Mouse (Mus musculus) midbrain, embryonic 14.5 days (tissue): ENCODE measurements around the gene Sept5. TPM values are rescaled to one million over a fixed set of nuclear protein-coding genes. Genes with fewer than 3 reads are reported as not detected.

ENCODE experiments used
- ATAC-seq: fragments of 200-750 bp; cut with Nextera tagmentation; 2 replicates; pipeline ENCODE4 v1.8.0; 2017; ENCODE audit warnings: moderate number of reproducible peaks, moderate library complexity; ENCODE audit not compliant: low FRiP score, low TSS enrichment
- DNase-seq: peaks from one replicate; pipeline ENCODE4 v3.0.0-alpha.2; 2015
- H3K27ac ChIP-seq: fragments of 300-500 bp; sonication (generic); replicated peaks from 2 replicates; pipeline ENCODE4 v1.5.1; 2014; ENCODE audit warnings: mild to moderate bottlenecking, low read depth, low read length, moderate library complexity
- H3K27me3 ChIP-seq: fragments of 300-500 bp; sonication (generic); 2 replicates; pipeline ENCODE4 v1.6.1; 2014; ENCODE audit warnings: low read length, control low read depth, mixed read lengths; ENCODE audit not compliant: control insufficient read depth, insufficient read depth
- H3K36me3 ChIP-seq: fragments of 300-500 bp; sonication (generic); 2 replicates; pipeline ENCODE4 v1.6.1; 2014; ENCODE audit warnings: low read length, control low read depth; ENCODE audit not compliant: control insufficient read depth, insufficient read depth
- H3K4me1 ChIP-seq: fragments of 300-500 bp; sonication (generic); 2 replicates; pipeline ENCODE4 v1.6.1; 2014; ENCODE audit warnings: mild to moderate bottlenecking, antibody characterized with exemption, low read length, control low read depth; ENCODE audit not compliant: control insufficient read depth, insufficient read depth
- H3K4me2 ChIP-seq: fragments of 300-500 bp; sonication (generic); 2 replicates; pipeline ENCODE4 v1.6.1; 2014; ENCODE audit warnings: mild to moderate bottlenecking, low read length, moderate library complexity
- H3K4me3 ChIP-seq: fragments of 300-500 bp; sonication (generic); replicated peaks from 2 replicates; pipeline ENCODE4 v1.5.1; 2014; ENCODE audit warnings: low read depth, low read length
- H3K9ac ChIP-seq: fragments of 300-500 bp; sonication (generic); replicated peaks from 2 replicates; pipeline ENCODE4 v1.6.1; 2014; ENCODE audit warnings: mild to moderate bottlenecking, low read length, moderate library complexity
- H3K9me3 ChIP-seq: fragments of 300-500 bp; sonication (generic); 2 replicates; pipeline ENCODE4 v1.6.1; 2016; ENCODE audit warnings: low read length, control low read depth, mixed read lengths; ENCODE audit not compliant: control insufficient read depth
- WGBS: fragments of 180-500 bp; shearing (Covaris S2); extraction: QIAGEN DNeasy Blood & Tissue Kit; methylation state at CpG from one replicate; pipeline ENCODE4 v1.1.7; 2014; 5-methylcytosine and 5-hydroxymethylcytosine counted together
- polyA plus RNA-seq: library from polyadenylated mRNA; unstranded; fragments of >200 nt; fragmentation: Nextera tagmentation; extraction: Ambion mirVana; gene quantifications from 2 replicates; pipeline ENCODE4 v1.2.1, GENCODE M21; 2014

Sept5 gene
- polyA plus RNA-seq, 1 experiment from 2014 or later: 175 TPM

DNA sequence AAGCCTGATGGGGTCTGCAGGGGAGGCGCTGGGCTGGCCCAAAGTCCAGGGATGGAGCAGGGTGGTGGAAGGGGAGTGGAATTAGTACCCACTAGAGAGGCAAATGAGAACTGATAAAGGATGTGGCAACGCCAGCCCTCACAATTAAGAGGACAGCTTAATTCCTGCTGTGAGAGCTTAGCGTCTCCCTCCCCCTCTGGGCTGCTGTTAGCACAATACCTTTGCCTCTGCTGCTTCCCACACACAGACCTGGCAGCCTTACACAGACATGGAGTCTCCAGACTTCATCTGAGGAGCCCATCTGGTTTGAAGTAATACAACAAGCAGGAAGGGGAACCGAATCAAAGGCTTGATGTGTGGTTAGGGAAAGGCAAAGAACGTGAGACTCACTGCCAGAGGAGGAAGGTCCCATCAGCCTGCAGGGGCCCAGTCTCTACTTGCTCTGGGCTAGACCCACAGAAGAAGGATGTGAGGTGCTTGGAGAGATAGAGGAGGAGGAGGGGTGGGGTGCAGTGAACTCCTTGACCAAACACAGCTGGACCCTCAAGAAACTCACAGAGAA, 52.1 kb downstream of the Sept5 start:
- Histone ChIP-seq H3K9me3 (no peaks in the 10 kb centered on the region), H3K36me3 (no peaks in the 10 kb centered on the region), H3K9ac (no peak overlapping the region), H3K27ac (no peak overlapping the region), H3K27me3 (peaks cover 36% of the 10 kb centered on the region), H3K4me1 (peaks cover 10% of the 10 kb centered on the region; the same call in 1 of the 2 replicates), H3K4me3 (no peak overlapping the region), H3K4me2 (no peak overlapping the region)
- no peak for DNase-seq
- WGBS: 8% methylated on average over 5 of the region's 5 CpGs
- ATAC-seq: no peak

DNA sequence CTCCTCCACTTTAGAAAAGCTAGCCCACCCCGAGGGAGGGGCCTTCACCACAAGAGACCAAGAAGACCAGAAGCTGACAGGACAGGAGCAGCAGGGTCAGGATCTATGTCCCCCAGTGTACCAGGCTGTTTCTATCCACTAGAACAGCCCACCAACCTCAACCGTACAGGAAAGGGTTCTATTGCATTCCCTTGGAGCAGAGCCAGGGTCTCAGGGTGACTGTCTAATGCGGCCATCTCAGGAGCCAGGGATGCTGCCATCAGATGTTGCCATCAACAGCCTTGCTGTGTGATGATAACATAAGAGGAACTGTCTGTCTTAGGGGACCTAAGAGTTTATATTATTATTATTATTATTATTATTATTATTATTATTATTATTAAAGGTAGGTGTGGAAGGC, 52.7 kb downstream of the Sept5 start:
- Histone ChIP-seq H3K4me1 (peaks cover 7% of the 10 kb centered on the region; the same call in 1 of the 2 replicates), H3K9me3 (no peaks in the 10 kb centered on the region), H3K36me3 (no peaks in the 10 kb centered on the region), H3K9ac (no peak overlapping the region), H3K27ac (no peak overlapping the region), H3K4me3 (no peak overlapping the region), H3K4me2 (no peak overlapping the region), H3K27me3 (peaks cover 30% of the 10 kb centered on the region)
- ATAC-seq: no peak
- DNase-seq: no peak
- 45% methylated on average over 3 of the region's 3 CpGs for WGBS

GRCm38 (mm10) chr16:18574196-18574595, 55.6 kb downstream of the Sept5 start:
- H3K27ac ChIP-seq: no peak overlapping the region
- H3K27me3 ChIP-seq: peaks cover 1% of the 10 kb centered on the region
- no peaks in the 10 kb centered on the region for H3K4me1 ChIP-seq
- no peak overlapping the region for H3K4me3 ChIP-seq
- H3K4me2 ChIP-seq: no peak overlapping the region
- H3K9ac ChIP-seq: no peak overlapping the region
- H3K36me3 ChIP-seq: no peaks in the 10 kb centered on the region
- no peaks in the 10 kb centered on the region for H3K9me3 ChIP-seq
- no peak for DNase-seq
- WGBS: 74% methylated on average over 8 of the region's 8 CpGs
- no peak for ATAC-seq

Other genes with a start within 250 kb of the Sept5 start
- gene Txnrd2, start 203.6 kb downstream of the Sept5 start, polyA plus RNA-seq: 24.9 and 28.7 TPM in 2 replicates
- gene Comt, start 203.1 kb downstream of the Sept5 start, polyA plus RNA-seq: 79.9 and 81.3 TPM in 2 replicates
- gene Gnb1l, start 131.2 kb downstream of the Sept5 start, polyA plus RNA-seq: 14.8 and 15.9 TPM in 2 replicates
- 3.6 and 4.1 TPM in 2 replicates for gene Rtl10, start 131.1 kb downstream of the Sept5 start, polyA plus RNA-seq
- 0.27 and 0.34 TPM in 2 replicates for gene Tbx1, start 39.3 kb downstream of the Sept5 start, polyA plus RNA-seq
- gene Gp1bb, start 7.6 kb downstream of the Sept5 start, polyA plus RNA-seq: 14.7 and 14.9 TPM in 2 replicates
- 9.9 and 15.2 TPM in 2 replicates for gene Gm49601, start 3.5 kb downstream of the Sept5 start, polyA plus RNA-seq
- 72.7 and 87.8 TPM in 2 replicates for gene Cldn5, start 146.9 kb upstream of the Sept5 start, polyA plus RNA-seq
- 80.2 and 82.3 TPM in 2 replicates for gene Ufd1, start 181.8 kb upstream of the Sept5 start, polyA plus RNA-seq
- 6.8 and 11.1 TPM in 2 replicates for gene Cdc45, start 182.0 kb upstream of the Sept5 start, polyA plus RNA-seq
- gene 2510002D24Rik, start 206.6 kb upstream of the Sept5 start, polyA plus RNA-seq: 27.2 and 35.3 TPM in 2 replicates
- not detected in 2 replicates for gene Gm28539, start 206.6 kb upstream of the Sept5 start, polyA plus RNA-seq
- 53.5 and 55.3 TPM in 2 replicates for gene Mrpl40, start 246.9 kb upstream of the Sept5 start, polyA plus RNA-seq
- 23.4 and 28.1 TPM in 2 replicates for gene Hira, start 247.1 kb upstream of the Sept5 start, polyA plus RNA-seq